Mouse (Mus musculus) embryo, embryonic 9.5 days (tissue): Measurements from ENCODE around the gene Prkar1b.
A peak's percentile ranks its signal among the peaks of the same experiment; 100 is the strongest.

ENCODE experiments used
- DNase-seq: peaks from one replicate; pipeline ENCODE4 v3.0.0-alpha.2; 2017; ENCODE audit errors: extremely low spot score

Gene Prkar1b

GRCm38 (mm10) chr5:139061680-139062079 is 88.1 kb downstream of the Prkar1b start:
- DNase-seq, result no peak

- no peak for DNase-seq
Measured at GRCm38 (mm10) chr5:139060460-139061051, 89.2 kb downstream of the Prkar1b start.

- DNase-seq, result no peak
Measured at GRCm38 (mm10) chr5:139053176-139053575, 96.6 kb downstream of the Prkar1b start.

GRCm38 (mm10) chr5:139051276-139051675 is 98.5 kb downstream of the Prkar1b start:
- DNase-seq, result no peak

GRCm38 (mm10) chr5:139049367-139049766 is 100.4 kb downstream of the Prkar1b start:
- no peak for DNase-seq

GRCm38 (mm10) chr5:139047171-139047570 is 102.6 kb downstream of the Prkar1b start:
- no peak for DNase-seq

- DNase-seq, result no peak
Measured at GRCm38 (mm10) chr5:139046636-139047035, 103.2 kb downstream of the Prkar1b start.

GRCm38 (mm10) chr5:139043546-139043945 is 106.3 kb downstream of the Prkar1b start:
- DNase-seq, result no peak

GRCm38 (mm10) chr5:139042299-139042698 is 107.5 kb downstream of the Prkar1b start:
- no peak for DNase-seq

- no peak for DNase-seq
Measured at GRCm38 (mm10) chr5:139035171-139035570, 114.6 kb downstream of the Prkar1b start.

- no peak for DNase-seq
Measured at GRCm38 (mm10) chr5:139034746-139035145, 115.1 kb downstream of the Prkar1b start.

- peak; percentile 28 for DNase-seq
Measured at GRCm38 (mm10) chr5:139033406-139034317, 116.1 kb downstream of the Prkar1b start.

GRCm38 (mm10) chr5:139027603-139028002 is 122.2 kb downstream of the Prkar1b start:
- DNase-seq, result peak; percentile 20

GRCm38 (mm10) chr5:139024351-139025105 is 125.3 kb downstream of the Prkar1b start:
- no peak for DNase-seq

GRCm38 (mm10) chr5:139020595-139020994 is 129.2 kb downstream of the Prkar1b start:
- no peak for DNase-seq

- DNase-seq, result no peak
Measured at GRCm38 (mm10) chr5:139017371-139018124, 132.3 kb downstream of the Prkar1b start.

- DNase-seq, result no peak
Measured at GRCm38 (mm10) chr5:139015097-139015496, 134.7 kb downstream of the Prkar1b start.

- no peak for DNase-seq
Measured at GRCm38 (mm10) chr5:139010649-139011048, 139.2 kb downstream of the Prkar1b start.

- DNase-seq, result no peak
Measured at GRCm38 (mm10) chr5:139007141-139007775, 142.5 kb downstream of the Prkar1b start.

GRCm38 (mm10) chr5:139004588-139004987 is 145.2 kb downstream of the Prkar1b start:
- no peak for DNase-seq

GRCm38 (mm10) chr5:138999716-139000115 is 150.1 kb downstream of the Prkar1b start:
- DNase-seq, result no peak
